Mouse (Mus musculus): Measurements from ENCODE around the gene Bmpr1b. TPM values are rescaled to one million over a fixed set of nuclear protein-coding genes. Genes with fewer than 3 reads are reported as not detected.

The Bmpr1b gene
- polyA plus RNA-seq, 1 experiment from 2014 or later: 3.6 TPM

DNA sequence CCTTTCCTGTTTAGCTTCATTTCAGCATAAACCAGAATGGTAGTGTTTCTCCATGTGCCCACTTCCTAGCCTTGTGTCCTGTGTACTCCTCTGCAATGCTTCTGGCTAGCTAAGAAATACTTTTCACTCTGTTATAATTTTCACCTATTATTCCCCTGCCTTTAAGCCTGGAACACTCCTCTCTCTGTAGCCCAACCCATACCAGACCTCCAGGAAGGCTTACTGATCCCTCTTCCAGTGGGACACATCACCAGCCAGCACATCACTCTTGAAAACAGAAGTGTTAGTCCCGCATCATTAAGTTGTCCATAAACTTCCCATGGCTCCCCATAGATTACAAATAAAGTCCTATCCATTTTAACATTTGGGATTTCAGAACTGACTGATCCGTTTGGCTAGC, 375.5 kb downstream of the Bmpr1b start:
- Histone ChIP-seq H3K9ac (ENCODE audit: low read depth, low read length) (no peak overlapping the region), H3K4me2 (ENCODE audit: low read length) (no peak overlapping the region), H3K36me3 (ENCODE audit: control insufficient read depth, insufficient read depth, low read length) (no peaks in the 10 kb centered on the region), H3K4me3 (ENCODE audit: low read depth, low read length) (no peak overlapping the region), H3K27ac (ENCODE audit: low read length) (no peak overlapping the region), H3K9me3 (replicated peaks; ENCODE audit: control insufficient read depth, low read length, poor library complexity, severe bottlenecking) (no peaks in the 10 kb centered on the region), H3K4me1 (ENCODE audit: control insufficient read depth, insufficient read depth, low read length) (no peaks in the 10 kb centered on the region), H3K27me3 (ENCODE audit: control insufficient read depth, insufficient read depth, low read depth, low read length) (no peaks in the 10 kb centered on the region)
- no peak for ATAC-seq
- WGBS: 88% methylated on average over 2 of the region's 2 CpGs

DNA sequence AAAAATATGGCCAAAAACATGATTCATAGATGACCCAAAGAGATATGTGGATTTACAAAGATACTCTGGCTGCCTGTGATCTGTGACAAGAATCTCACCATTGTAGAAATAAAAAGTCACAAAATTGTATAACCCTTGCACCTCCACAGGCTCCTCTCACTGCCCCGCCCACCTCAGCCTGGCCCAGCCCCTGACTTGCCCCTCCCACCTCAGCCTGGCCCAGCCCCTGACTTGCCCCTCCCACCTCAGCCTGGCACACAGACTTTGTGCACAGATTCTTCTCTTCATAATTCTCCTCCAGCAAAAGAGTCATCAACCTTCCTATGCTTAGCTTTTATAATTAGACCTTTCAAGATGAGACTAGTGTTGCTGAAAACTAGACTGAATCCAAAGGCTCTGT, 377.1 kb downstream of the Bmpr1b start:
- Histone ChIP-seq H3K27me3 (ENCODE audit: control insufficient read depth, insufficient read depth, low read depth, low read length) (no peaks in the 10 kb centered on the region), H3K36me3 (ENCODE audit: control insufficient read depth, insufficient read depth, low read length) (no peaks in the 10 kb centered on the region), H3K27ac (ENCODE audit: low read length) (no peak overlapping the region), H3K4me2 (ENCODE audit: low read length) (no peak overlapping the region), H3K4me3 (ENCODE audit: low read depth, low read length) (no peak overlapping the region), H3K9ac (ENCODE audit: low read depth, low read length) (no peak overlapping the region), H3K4me1 (ENCODE audit: control insufficient read depth, insufficient read depth, low read length) (no peaks in the 10 kb centered on the region; the same call in 1 of the 2 replicates), H3K9me3 (replicated peaks; ENCODE audit: control insufficient read depth, low read length, poor library complexity, severe bottlenecking) (no peaks in the 10 kb centered on the region)
- no peak for ATAC-seq
- 88% methylated on average over 1 of the region's 1 CpGs for WGBS

DNA sequence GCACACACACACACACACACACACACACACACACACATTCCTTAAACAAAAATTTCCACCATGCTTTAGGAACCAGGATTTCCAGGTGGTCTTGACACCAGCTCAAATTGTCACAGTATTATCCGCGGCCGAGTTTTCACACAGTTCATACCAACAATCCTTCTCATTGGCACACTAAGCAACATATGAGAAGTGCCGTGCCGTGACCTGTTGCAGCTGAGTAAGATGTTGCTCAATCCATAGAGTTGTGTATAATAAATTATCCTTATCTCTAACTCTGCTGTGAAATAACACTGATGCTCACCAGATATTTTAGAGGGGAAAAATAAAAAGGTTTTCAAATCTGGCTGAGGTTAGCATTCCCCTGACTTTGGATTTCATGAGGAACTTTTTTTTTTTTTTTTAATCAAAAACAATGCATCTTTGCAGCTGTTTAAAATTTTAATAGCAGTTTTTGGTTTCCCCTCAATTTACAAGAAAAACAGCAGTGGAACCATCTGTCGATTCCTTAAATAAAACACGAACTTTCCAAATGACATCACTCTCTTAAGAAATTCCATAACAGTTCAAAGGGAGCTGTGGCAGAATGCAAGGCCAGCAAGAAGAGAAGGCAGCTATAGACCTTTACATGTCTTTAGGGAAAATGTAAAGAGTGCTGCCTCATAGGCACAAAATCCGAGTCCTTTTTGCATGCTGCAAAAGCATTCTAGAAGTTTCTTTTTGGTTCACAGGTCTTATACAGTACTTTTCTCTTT, 378.0 kb downstream of the Bmpr1b start:
- Histone ChIP-seq H3K27me3 (ENCODE audit: control insufficient read depth, insufficient read depth, low read depth, low read length) (no peaks in the 10 kb centered on the region), H3K36me3 (ENCODE audit: control insufficient read depth, insufficient read depth, low read length) (no peaks in the 10 kb centered on the region), H3K9ac (ENCODE audit: low read depth, low read length) (no peak overlapping the region), H3K27ac (ENCODE audit: low read length) (no peak overlapping the region), H3K9me3 (replicated peaks; ENCODE audit: control insufficient read depth, low read length, poor library complexity, severe bottlenecking) (no peaks in the 10 kb centered on the region), H3K4me2 (ENCODE audit: low read length) (no peak overlapping the region), H3K4me1 (ENCODE audit: control insufficient read depth, insufficient read depth, low read length) (peaks cover under 1% of the 10 kb centered on the region; the same call in 1 of the 2 replicates), H3K4me3 (ENCODE audit: low read depth, low read length) (no peak overlapping the region)
- 86% methylated on average over 8 of the region's 8 CpGs for WGBS
- ATAC-seq: no peak

Other genes with a start within 250 kb of the Bmpr1b start
- gene Pdlim5, start 226.3 kb upstream of the Bmpr1b start, polyA plus RNA-seq (2015; fragmentation: Nextera tagmentation; extraction: Ambion mirVana): 14.9 and 15.6 TPM in 2 replicates

Measured in midbrain, embryonic 16.5 days (tissue).